Mouse (Mus musculus): ENCODE results near the gene Acly. TPM values are rescaled to one million over a fixed set of nuclear protein-coding genes. Genes with fewer than 3 reads are reported as not detected.

Gene Acly
- 76.6 and 93.9 TPM in 2 replicates for polyA plus RNA-seq (2014; fragmentation: Nextera tagmentation; extraction: Ambion mirVana)

DNA sequence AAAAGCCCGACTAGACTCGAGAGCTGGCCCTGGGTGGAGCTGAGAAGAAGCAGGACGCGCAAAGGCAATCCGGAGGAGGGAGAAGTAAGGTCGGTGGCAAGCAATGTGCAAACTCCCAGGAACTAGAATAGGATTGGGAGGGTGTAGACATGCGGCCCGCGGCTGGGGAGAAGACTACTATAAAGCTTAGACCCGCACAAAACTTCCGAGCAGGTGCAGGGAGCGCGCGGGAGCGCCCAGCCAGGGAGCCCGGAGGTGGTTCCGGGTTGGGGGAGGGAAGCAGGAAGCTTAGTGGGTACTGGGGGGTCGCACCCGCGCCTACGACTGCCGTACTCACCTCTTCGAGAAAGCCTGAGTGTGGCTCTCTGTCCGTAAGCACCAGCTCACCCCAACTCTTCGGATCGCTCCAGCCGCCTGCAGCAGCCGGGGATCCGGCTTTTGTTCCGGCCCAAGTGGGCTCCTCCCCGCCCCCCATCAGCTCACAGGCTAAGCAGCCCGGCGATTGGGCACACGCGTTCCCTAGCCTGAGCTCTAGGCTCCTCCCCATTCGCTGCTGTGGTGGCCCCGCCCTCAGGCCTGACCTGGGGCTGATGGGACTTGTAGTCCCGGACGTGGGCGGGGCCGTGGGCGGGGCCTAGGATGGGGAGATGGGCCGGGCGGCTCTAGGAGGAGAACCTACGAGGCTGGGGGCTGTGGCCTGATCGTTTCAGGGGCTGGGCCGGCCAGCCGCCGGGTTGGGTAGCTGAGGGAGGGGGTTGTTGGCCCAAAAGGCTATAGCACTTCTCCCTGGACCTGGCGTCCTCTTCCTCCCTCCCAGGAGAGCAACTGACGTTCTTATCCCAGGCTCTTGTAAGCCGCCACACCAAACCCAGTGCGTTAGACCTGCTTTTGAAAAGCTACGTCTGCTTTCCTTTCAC, at the start of gene Acly:
Acly (minus strand) TSS at position 543 of the 917 bp plus-strand sequence.
- Histone ChIP-seq H3K4me3 (ENCODE audit: low read depth, low read length) (peak within 1 kb of the TSS; percentile 89), H3K9ac (ENCODE audit: low read depth, low read length) (peak within 1 kb of the TSS; percentile 93), H3K27ac (ENCODE audit: low read depth, low read length) (peak within 1 kb of the TSS; percentile 78), H3K4me1 (ENCODE audit: control insufficient read depth, insufficient read depth, low read length) (peaks cover 25% of the 10 kb centered on the region), H3K36me3 (ENCODE audit: control insufficient read depth, insufficient read depth, low read length) (peaks cover 7% of the 10 kb centered on the region), H3K4me2 (peak within 1 kb of the TSS; percentile 92), H3K9me3 (replicated peaks; ENCODE audit: control insufficient read depth, low read length) (no peaks in the 10 kb centered on the region), H3K27me3 (ENCODE audit: control insufficient read depth, insufficient read depth, low read length) (no peaks in the 10 kb centered on the region)
- peak; percentile 99 for ATAC-seq (replicated peaks; ENCODE audit: insufficient number of reproducible peaks, low FRiP score, low TSS enrichment)
- under 1% methylated on average over 54 of the region's 54 CpGs for WGBS (ENCODE audit: insufficient replicate concordance)

DNA sequence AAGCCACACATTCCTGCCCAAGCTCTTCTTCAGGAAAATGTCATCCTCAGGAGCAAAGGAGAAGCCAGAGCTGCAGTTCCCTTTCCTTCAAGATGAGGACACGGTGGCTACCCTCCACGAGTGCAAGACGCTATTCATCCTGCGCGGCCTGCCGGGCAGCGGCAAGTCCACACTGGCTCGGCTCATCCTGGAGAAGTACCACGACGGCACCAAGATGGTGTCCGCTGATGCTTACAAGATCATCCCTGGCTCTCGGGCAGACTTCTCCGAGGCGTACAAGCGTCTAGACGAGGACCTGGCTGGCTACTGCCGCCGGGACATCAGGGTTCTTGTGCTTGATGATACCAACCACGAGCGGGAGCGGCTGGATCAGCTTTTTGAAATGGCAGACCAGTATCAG, 48.5 kb upstream of the Acly start:
- H3K27me3 ChIP-seq (ENCODE audit: control insufficient read depth, insufficient read depth, low read length): peaks cover 10% of the 10 kb centered on the region
- peaks cover 8% of the 10 kb centered on the region for H3K4me1 ChIP-seq (ENCODE audit: control insufficient read depth, insufficient read depth, low read length)
- H3K9ac ChIP-seq (ENCODE audit: low read depth, low read length): no peak overlapping the region
- H3K4me3 ChIP-seq (ENCODE audit: low read depth, low read length): no peak overlapping the region
- 55% methylated on average over 21 of the region's 21 CpGs for WGBS (ENCODE audit: insufficient replicate concordance)
- H3K27ac ChIP-seq (ENCODE audit: low read depth, low read length): no peak overlapping the region
- H3K9me3 ChIP-seq (replicated peaks; ENCODE audit: control insufficient read depth, low read length): no peaks in the 10 kb centered on the region
- peaks cover 14% of the 10 kb centered on the region for H3K36me3 ChIP-seq (ENCODE audit: control insufficient read depth, insufficient read depth, low read length)
- H3K4me2 ChIP-seq: no peak overlapping the region
- ATAC-seq (replicated peaks; ENCODE audit: insufficient number of reproducible peaks, low FRiP score, low TSS enrichment): no peak

DNA sequence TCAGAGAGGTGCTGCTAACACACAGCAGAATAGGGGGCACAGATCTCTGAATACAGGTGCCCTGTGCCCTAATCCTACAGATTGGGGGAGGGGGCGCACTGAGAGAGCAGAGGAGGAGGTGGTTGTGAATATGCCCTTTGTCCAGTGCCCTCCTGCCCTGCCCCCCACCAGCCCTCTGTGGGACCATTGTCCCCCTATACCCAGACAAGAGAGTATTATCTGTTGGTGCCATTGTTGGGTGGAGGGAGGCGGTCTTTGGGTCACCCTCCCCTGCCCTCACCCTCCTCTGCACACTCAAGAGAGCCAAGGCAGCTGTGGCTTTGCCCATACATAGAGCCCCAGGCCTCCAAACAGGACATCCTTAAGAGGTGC, 47.7 kb upstream of the Acly start:
- Histone ChIP-seq H3K9me3 (replicated peaks; ENCODE audit: control insufficient read depth, low read length) (no peaks in the 10 kb centered on the region), H3K4me3 (ENCODE audit: low read depth, low read length) (peak overlapping the region; percentile 73), H3K9ac (ENCODE audit: low read depth, low read length) (peak overlapping the region; percentile 78), H3K27me3 (ENCODE audit: control insufficient read depth, insufficient read depth, low read length) (peaks cover 13% of the 10 kb centered on the region), H3K4me2 (peak overlapping the region; percentile 86), H3K36me3 (ENCODE audit: control insufficient read depth, insufficient read depth, low read length) (peaks cover 8% of the 10 kb centered on the region; the same call in 1 of the 2 replicates), H3K27ac (ENCODE audit: low read depth, low read length) (no peak overlapping the region), H3K4me1 (ENCODE audit: control insufficient read depth, insufficient read depth, low read length) (peaks cover 14% of the 10 kb centered on the region)
- ATAC-seq (replicated peaks; ENCODE audit: insufficient number of reproducible peaks, low FRiP score, low TSS enrichment): no peak
- 61% methylated on average over 2 of the region's 2 CpGs for WGBS (ENCODE audit: insufficient replicate concordance)

DNA sequence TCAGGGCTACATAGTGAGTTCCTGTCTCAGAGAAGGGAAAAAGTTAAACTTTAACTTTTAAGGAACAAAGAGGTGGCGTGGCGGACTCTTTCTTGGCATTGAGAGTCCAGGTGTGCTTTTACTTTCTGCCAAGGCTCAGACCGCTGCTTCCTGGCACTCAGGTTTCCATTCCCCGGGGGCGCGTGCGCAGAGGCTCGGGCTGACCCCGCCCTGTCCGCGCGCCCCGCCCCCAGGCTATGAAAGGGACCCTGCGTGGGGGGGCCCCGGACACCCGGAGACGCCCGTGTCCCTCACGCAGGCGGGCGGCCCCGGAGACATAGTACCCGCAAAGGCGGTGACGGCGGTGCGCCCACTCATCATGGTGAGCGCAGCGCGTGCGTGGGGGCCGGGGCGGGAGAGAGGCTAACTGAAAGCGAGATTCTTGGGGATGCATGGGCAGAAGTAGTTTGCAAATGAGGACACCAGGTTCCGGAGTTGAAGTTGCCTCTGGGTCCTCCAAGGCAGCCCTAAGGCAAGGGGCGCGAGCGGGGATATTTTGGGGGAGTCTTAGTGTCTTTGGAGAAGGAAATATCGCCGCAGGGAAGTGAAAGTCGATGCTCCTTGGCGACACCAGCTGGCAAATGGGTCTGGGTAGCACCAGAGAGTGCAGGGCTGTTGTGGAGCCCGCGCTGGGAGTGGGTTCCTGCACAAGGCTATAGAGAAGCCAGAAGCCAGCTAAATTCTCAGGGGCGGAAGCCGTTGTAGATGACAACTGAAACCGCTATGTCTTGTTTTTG, 47.1 kb upstream of the Acly start, which contains the start of gene Cnp:
Cnp (plus strand) TSS at position 197 of the 776 bp plus-strand sequence.
- WGBS (ENCODE audit: insufficient replicate concordance): 1% methylated on average over 47 of the region's 47 CpGs
- Histone ChIP-seq H3K9me3 (replicated peaks; ENCODE audit: control insufficient read depth, low read length) (no peaks in the 10 kb centered on the region), H3K36me3 (ENCODE audit: control insufficient read depth, insufficient read depth, low read length) (peaks cover 4% of the 10 kb centered on the region; the same call in 1 of the 2 replicates), H3K9ac (ENCODE audit: low read depth, low read length) (peak within 1 kb of the TSS; percentile 78), H3K4me3 (ENCODE audit: low read depth, low read length) (peak within 1 kb of the TSS; percentile 73), H3K27ac (ENCODE audit: low read depth, low read length) (peak within 1 kb of the TSS; percentile 37; the same call in 1 of the 2 replicates), H3K27me3 (ENCODE audit: control insufficient read depth, insufficient read depth, low read length) (peaks cover 13% of the 10 kb centered on the region), H3K4me2 (peak within 1 kb of the TSS; percentile 86), H3K4me1 (ENCODE audit: control insufficient read depth, insufficient read depth, low read length) (peaks cover 14% of the 10 kb centered on the region)
- peak; percentile 64 for ATAC-seq (replicated peaks; ENCODE audit: insufficient number of reproducible peaks, low FRiP score, low TSS enrichment)

DNA sequence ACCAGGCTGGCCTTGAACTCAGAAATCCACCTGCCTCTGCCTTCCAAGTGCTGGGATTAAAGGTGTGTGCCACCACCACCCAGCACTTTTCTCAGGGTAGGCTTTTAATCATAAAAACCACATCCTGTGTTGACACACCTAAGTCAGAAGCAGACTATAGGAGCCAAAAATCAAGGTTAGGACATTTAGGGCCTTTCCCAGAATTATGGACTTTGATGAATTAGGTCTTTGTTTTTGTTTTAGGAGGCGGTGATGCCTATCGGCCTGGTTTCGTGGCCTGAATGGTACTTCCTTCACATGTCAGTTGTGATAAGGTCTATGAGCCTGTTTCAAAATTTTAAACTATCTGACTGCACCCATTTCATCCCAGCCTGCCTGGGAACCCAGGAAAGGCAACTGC, 46.4 kb upstream of the Acly start:
- ATAC-seq (replicated peaks; ENCODE audit: insufficient number of reproducible peaks, low FRiP score, low TSS enrichment): no peak
- H3K4me1 ChIP-seq (ENCODE audit: control insufficient read depth, insufficient read depth, low read length): peaks cover 14% of the 10 kb centered on the region
- no peaks in the 10 kb centered on the region for H3K36me3 ChIP-seq (ENCODE audit: control insufficient read depth, insufficient read depth, low read length)
- WGBS (ENCODE audit: insufficient replicate concordance): 78% methylated on average over 3 of the region's 3 CpGs
- H3K9me3 ChIP-seq (replicated peaks; ENCODE audit: control insufficient read depth, low read length): no peaks in the 10 kb centered on the region
- no peak overlapping the region for H3K27ac ChIP-seq (ENCODE audit: low read depth, low read length)
- H3K27me3 ChIP-seq (ENCODE audit: control insufficient read depth, insufficient read depth, low read length): peaks cover 13% of the 10 kb centered on the region
- no peak overlapping the region for H3K4me3 ChIP-seq (ENCODE audit: low read depth, low read length)
- no peak overlapping the region for H3K9ac ChIP-seq (ENCODE audit: low read depth, low read length)
- H3K4me2 ChIP-seq: peak overlapping the region; percentile 86

DNA sequence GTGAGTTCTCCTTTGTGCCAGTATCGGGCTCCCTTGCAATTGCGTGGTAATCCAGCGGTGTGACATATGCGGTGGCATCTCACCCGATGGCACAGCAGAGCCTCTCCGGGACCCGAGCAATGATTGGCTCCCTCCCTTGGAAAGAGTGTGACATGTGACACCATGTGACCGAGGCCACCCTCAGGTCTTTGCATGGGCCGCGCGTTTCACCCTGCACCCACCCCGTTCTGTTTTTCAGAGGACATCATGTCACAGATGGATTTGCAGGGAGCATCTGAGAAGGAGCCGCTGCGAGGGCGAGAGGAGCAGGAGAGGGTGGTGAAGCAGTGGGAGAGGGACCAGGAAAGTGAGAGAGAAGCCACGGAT, 43.4 kb upstream of the Acly start:
- WGBS (ENCODE audit: insufficient replicate concordance): 9% methylated on average over 16 of the region's 16 CpGs
- no peak overlapping the region for H3K27ac ChIP-seq (ENCODE audit: low read depth, low read length)
- H3K4me3 ChIP-seq (ENCODE audit: low read depth, low read length): peak overlapping the region; percentile 6
- ATAC-seq (replicated peaks; ENCODE audit: insufficient number of reproducible peaks, low FRiP score, low TSS enrichment): no peak
- peak overlapping the region; percentile 62 for H3K4me2 ChIP-seq
- H3K9me3 ChIP-seq (replicated peaks; ENCODE audit: control insufficient read depth, low read length): no peaks in the 10 kb centered on the region
- peaks cover 14% of the 10 kb centered on the region for H3K4me1 ChIP-seq (ENCODE audit: control insufficient read depth, insufficient read depth, low read length)
- H3K9ac ChIP-seq (ENCODE audit: low read depth, low read length): peak overlapping the region; percentile 59; the same call in 1 of the 2 replicates
- H3K27me3 ChIP-seq (ENCODE audit: control insufficient read depth, insufficient read depth, low read length): peaks cover 13% of the 10 kb centered on the region
- H3K36me3 ChIP-seq (ENCODE audit: control insufficient read depth, insufficient read depth, low read length): no peaks in the 10 kb centered on the region

DNA sequence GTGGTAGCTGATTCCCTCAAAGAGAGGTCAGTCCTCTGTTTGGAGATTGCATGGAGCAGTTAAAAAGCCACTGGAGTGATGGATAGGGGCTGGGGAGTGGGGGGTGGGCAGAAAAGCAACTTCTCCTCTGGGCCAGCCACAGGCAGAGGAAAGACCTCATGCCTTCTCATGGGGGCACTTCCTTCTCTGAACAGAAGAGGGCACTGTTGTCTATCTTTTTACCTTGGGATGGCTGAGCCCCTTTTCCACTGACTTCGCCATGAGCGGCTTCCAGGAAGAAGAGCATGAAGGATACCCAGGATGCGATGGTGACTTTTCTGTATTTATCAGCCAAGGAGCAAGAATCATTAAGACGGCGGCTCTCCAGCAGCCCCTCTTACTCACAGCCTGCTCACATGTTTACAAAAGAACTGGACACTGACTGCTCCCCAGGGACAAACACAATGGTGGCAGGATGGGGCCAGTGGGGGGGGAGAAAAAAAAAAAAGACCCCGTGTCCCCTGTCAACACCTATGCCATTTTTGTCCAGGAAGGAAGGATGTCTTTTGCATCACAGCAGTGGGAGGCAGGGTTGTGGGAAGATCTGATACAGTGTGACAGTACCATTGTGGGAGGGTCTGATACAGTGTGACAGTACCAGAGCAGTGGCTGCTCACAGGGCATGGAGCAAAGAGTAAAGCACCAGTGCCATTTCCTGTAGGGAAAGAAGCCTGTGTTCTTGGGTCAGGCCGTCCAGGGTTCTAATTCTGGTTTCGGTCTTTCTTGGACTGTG, 42.8 kb upstream of the Acly start:
- H3K27ac ChIP-seq (ENCODE audit: low read depth, low read length): no peak overlapping the region

DNA sequence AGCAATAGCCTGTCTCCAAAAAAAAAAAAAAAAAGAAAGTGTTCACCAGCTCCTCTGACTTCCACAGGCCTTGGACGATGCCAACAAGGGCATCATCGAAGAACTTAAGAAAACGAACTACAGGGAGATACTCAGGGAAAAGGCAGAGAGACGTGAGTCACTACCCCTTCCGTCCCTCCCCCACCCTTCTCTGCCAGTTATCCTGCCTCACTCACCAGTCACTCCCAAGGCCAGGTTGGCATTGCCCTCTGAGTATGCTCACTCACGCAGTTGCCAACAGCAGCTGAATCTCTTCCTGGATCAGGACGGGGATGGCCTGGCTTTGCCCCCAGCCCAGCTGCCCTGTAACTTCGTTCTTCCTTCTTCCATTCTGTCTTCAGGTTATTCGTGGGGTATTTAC, 42.0 kb upstream of the Acly start:
- 63% methylated on average over 9 of the region's 9 CpGs for WGBS (ENCODE audit: insufficient replicate concordance)
- Histone ChIP-seq H3K27ac (ENCODE audit: low read depth, low read length) (no peak overlapping the region), H3K9me3 (replicated peaks; ENCODE audit: control insufficient read depth, low read length) (no peaks in the 10 kb centered on the region), H3K4me1 (ENCODE audit: control insufficient read depth, insufficient read depth, low read length) (peaks cover 7% of the 10 kb centered on the region), H3K36me3 (ENCODE audit: control insufficient read depth, insufficient read depth, low read length) (no peaks in the 10 kb centered on the region), H3K9ac (ENCODE audit: low read depth, low read length) (no peak overlapping the region), H3K4me2 (no peak overlapping the region), H3K27me3 (ENCODE audit: control insufficient read depth, insufficient read depth, low read length) (peaks cover 13% of the 10 kb centered on the region), H3K4me3 (ENCODE audit: low read depth, low read length) (no peak overlapping the region)
- ATAC-seq (replicated peaks; ENCODE audit: insufficient number of reproducible peaks, low FRiP score, low TSS enrichment): no peak

More for the DNA sequence above, 42.8 kb upstream of the Acly start:
- WGBS (ENCODE audit: insufficient replicate concordance): 7% methylated on average over 8 of the region's 8 CpGs
- H3K4me2 ChIP-seq: peak overlapping the region; percentile 62
- ATAC-seq (replicated peaks; ENCODE audit: insufficient number of reproducible peaks, low FRiP score, low TSS enrichment): no peak
- peak overlapping the region; percentile 6 for H3K4me3 ChIP-seq (ENCODE audit: low read depth, low read length)
- H3K9ac ChIP-seq (ENCODE audit: low read depth, low read length): no peak overlapping the region
- no peaks in the 10 kb centered on the region for H3K9me3 ChIP-seq (replicated peaks; ENCODE audit: control insufficient read depth, low read length)
- H3K36me3 ChIP-seq (ENCODE audit: control insufficient read depth, insufficient read depth, low read length): no peaks in the 10 kb centered on the region
- H3K27me3 ChIP-seq (ENCODE audit: control insufficient read depth, insufficient read depth, low read length): peaks cover 13% of the 10 kb centered on the region
- peaks cover 12% of the 10 kb centered on the region for H3K4me1 ChIP-seq (ENCODE audit: control insufficient read depth, insufficient read depth, low read length)
